Mouse (Mus musculus) CD4-positive naive resting alpha-beta T cell, adult 76 days (primary cell): ENCODE results near the gene Cdca3. TPM values are rescaled to one million over a fixed set of nuclear protein-coding genes. Genes with fewer than 3 reads are reported as not detected.

Experiments
- total RNA-seq: library from RNA; stranded (reverse); gene quantifications from one replicate; pipeline ENCODE4 v1.2.4, GENCODE M21; 2023

Gene Cdca3
- total RNA-seq, result 4.2 TPM

GRCm38 (mm10) chr6:124828868-124829798 lies at the start of gene Cdca3, which contains the start of gene Usp5:
TSS of gene Cdca3 (plus strand) at chr6:124829547.
TSS of gene Usp5 (minus strand) at chr6:124829484.

GRCm38 (mm10) chr6:124808358-124809012 lies 20.9 kb upstream of the Cdca3 start, which contains the start of gene Spsb2:
TSS of gene Spsb2 (plus strand) at chr6:124808661.

GRCm38 (mm10) chr6:124813933-124814332 lies 15.4 kb upstream of the Cdca3 start, which contains the start of gene Tpi1:
TSS of gene Tpi1 (minus strand) at chr6:124814296.

GRCm38 (mm10) chr6:124840241-124841167 lies 11.2 kb downstream of the Cdca3 start, which contains the start of gene Gnb3:
TSS of gene Gnb3 (minus strand) at chr6:124840275.

GRCm38 (mm10) chr6:124856916-124857839 lies 27.8 kb downstream of the Cdca3 start, which contains the start of gene P3h3:
TSS of gene P3h3 (minus strand) at chr6:124857752.

GRCm38 (mm10) chr6:124863658-124864298 lies 34.4 kb downstream of the Cdca3 start, which contains the start of gene Gpr162:
TSS of gene Gpr162 (minus strand) at chr6:124863983.

Other genes with a start within 250 kb of the Cdca3 start
- gene C1s2, start 193.5 kb upstream of the Cdca3 start, total RNA-seq, result not detected
- 57.6 TPM for gene Lpcat3, start 166.5 kb upstream of the Cdca3 start, total RNA-seq
- gene Emg1, start 117.4 kb upstream of the Cdca3 start, total RNA-seq, result 163 TPM
- 127 TPM for gene Phb2, start 117.2 kb upstream of the Cdca3 start, total RNA-seq
- 175 TPM for gene Ptpn6, start 90.8 kb upstream of the Cdca3 start, total RNA-seq
- 222 TPM for gene Grcc10, start 88.2 kb upstream of the Cdca3 start, total RNA-seq
- gene Gm45234, start 73.5 kb upstream of the Cdca3 start, total RNA-seq, result 1.9 TPM
- gene Atn1, start 73.0 kb upstream of the Cdca3 start, total RNA-seq, result 151 TPM
- gene Eno2, start 59.9 kb upstream of the Cdca3 start, total RNA-seq, result 2.5 TPM
- 10.3 TPM for gene Lrrc23, start 49.8 kb upstream of the Cdca3 start, total RNA-seq
- 3.4 TPM for gene Spsb2, start 20.9 kb upstream of the Cdca3 start, total RNA-seq
- 25.6 TPM for gene Tpi1, start 15.3 kb upstream of the Cdca3 start, total RNA-seq
- 61.8 TPM for gene Usp5, start 63 bp upstream of the Cdca3 start, total RNA-seq
- gene Gnb3, start 10.7 kb downstream of the Cdca3 start, total RNA-seq, result not detected
- gene P3h3, start 28.2 kb downstream of the Cdca3 start, total RNA-seq, result not detected
- 0.82 TPM for gene Gpr162, start 34.4 kb downstream of the Cdca3 start, total RNA-seq
- 401 TPM for gene Cd4, start 58.7 kb downstream of the Cdca3 start, total RNA-seq
- gene Lag3, start 82.2 kb downstream of the Cdca3 start, total RNA-seq, result 2.6 TPM
- gene Ptms, start 90.6 kb downstream of the Cdca3 start, total RNA-seq, result 60.5 TPM
- gene Mlf2, start 101.8 kb downstream of the Cdca3 start, total RNA-seq, result 72.1 TPM
- gene Cops7a, start 136.0 kb downstream of the Cdca3 start, total RNA-seq, result 40.5 TPM
- gene Pianp, start 167.1 kb downstream of the Cdca3 start, total RNA-seq, result 1.1 TPM
- 79.4 TPM for gene Zfp384, start 179.6 kb downstream of the Cdca3 start, total RNA-seq
- 72.1 TPM for gene Ing4, start 210.2 kb downstream of the Cdca3 start, total RNA-seq
- gene Acrbp, start 220.1 kb downstream of the Cdca3 start, total RNA-seq, result 10.1 TPM
- 12.8 TPM for gene Lpar5, start 238.4 kb downstream of the Cdca3 start, total RNA-seq